20 mouse cellular contexts compared by ENCODE assay signal in the genomic region with DNA sequence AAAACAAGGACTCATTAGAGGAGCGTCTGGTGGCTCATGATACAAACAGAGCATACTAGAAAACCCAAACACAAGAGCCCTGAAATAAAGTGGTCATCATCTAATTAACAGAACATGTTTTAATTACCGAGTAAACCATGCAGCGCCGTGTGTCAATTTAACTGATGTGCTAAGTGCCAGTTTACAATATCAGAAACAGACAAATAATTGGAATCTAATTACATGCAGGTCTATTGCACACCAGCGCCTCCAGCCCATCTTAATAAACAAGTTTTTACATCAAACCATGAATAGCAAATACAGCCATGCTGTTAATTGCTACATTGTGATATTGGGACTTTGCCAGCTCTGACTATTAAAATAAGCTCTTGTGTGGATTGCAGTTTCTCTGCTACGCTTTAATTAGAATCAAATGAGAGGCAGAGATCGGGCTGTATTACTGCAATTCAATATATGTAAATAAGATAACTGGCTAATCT.
DNase-seq lines count a peak whose midpoint lies in the region; ATAC-seq lines count a peak whose summit lies in the region.
"Had no signal": no experiment of that assay in that cellular context is flagged by ENCODE, and none has a peak within 500 bp of the region (broad histone marks: within the 10 kb centered on the region; RNA-seq: fewer than 3 reads in every experiment).

No protein-coding gene starts in this region.

- DNase-seq in embryonic facial prominence, embryonic 14.5 days (ENCODE audit: low spot score), result peak; percentile 58
- DNase-seq in embryonic facial prominence, embryonic 10.5 days (ENCODE audit: low spot score), result no peak
- no peak for DNase-seq in neural tube, embryonic 10.5 days (ENCODE audit: extremely low spot score, low spot score)
- DNase-seq in midbrain, embryonic 14.5 days, result peak; percentile 84
- DNase-seq in telencephalon, adult 2 months (ENCODE audit: low read depth, low spot score), result peak; percentile 44
- no peak for DNase-seq in ovary, postnatal 14 days (ENCODE audit: low spot score)
- DNase-seq in right cerebral cortex, postnatal 4 days, result no peak
- DNase-seq: adrenal gland, postnatal 25 days; cerebellum, postnatal 25 days; gastrocnemius, postnatal 14 days; heart, postnatal 4 days; kidney, adult 11 months; kidney, postnatal 25 days; liver, embryonic 13.5 days; thymus, postnatal 4 days had no signal

- no peaks in the 10 kb centered on the region for H3K4me1 ChIP-seq in embryonic facial prominence, embryonic 14.5 days (ENCODE audit: control insufficient read depth, insufficient read depth, low read length)
- no peaks in the 10 kb centered on the region for H3K4me1 ChIP-seq in embryonic facial prominence, embryonic 10.5 days
- H3K4me1 ChIP-seq in neural tube, embryonic 13.5 days (replicated peaks), result peaks cover 29% of the 10 kb centered on the region
- peaks cover 16% of the 10 kb centered on the region for H3K4me1 ChIP-seq in midbrain, embryonic 14.5 days (ENCODE audit: control insufficient read depth, insufficient read depth, low read length)
- H3K4me1 ChIP-seq: heart, embryonic 13.5 days; liver, embryonic 13.5 days; neural tube, embryonic 12.5 days had no signal

- no peak overlapping the region for H3K27ac ChIP-seq in embryonic facial prominence, embryonic 14.5 days (replicated peaks; ENCODE audit: low read depth, low read length)
- H3K27ac ChIP-seq in embryonic facial prominence, embryonic 10.5 days (replicated peaks), result no peak overlapping the region
- no peak overlapping the region for H3K27ac ChIP-seq in neural tube, embryonic 13.5 days (replicated peaks)
- no peak overlapping the region for H3K27ac ChIP-seq in midbrain, embryonic 14.5 days (replicated peaks; ENCODE audit: low read depth, low read length)
- H3K27ac ChIP-seq: embryonic facial prominence, embryonic 13.5 days; heart, embryonic 13.5 days; limb, embryonic 10.5 days; liver, embryonic 13.5 days; neural tube, embryonic 12.5 days had no signal

- ATAC-seq in embryonic facial prominence, embryonic 14.5 days (ENCODE audit: low read depth), result no peak
- peak; percentile 94 for ATAC-seq in neural tube, embryonic 13.5 days (ENCODE audit: low read depth)
- peak; percentile 78 for ATAC-seq in midbrain, embryonic 14.5 days (ENCODE audit: low FRiP score, low TSS enrichment)

- 62% methylated on average over 7 of the region's 7 CpGs for WGBS in embryonic facial prominence, embryonic 14.5 days
- WGBS in embryonic facial prominence, embryonic 10.5 days, result 66% methylated on average over 7 of the region's 7 CpGs
- WGBS in neural tube, embryonic 13.5 days, result 39% methylated on average over 7 of the region's 7 CpGs
- WGBS in midbrain, embryonic 14.5 days, result 44% methylated on average over 7 of the region's 7 CpGs

- no peak overlapping the region for H3K4me3 ChIP-seq in embryonic facial prominence, embryonic 14.5 days (ENCODE audit: low read depth, low read length)
- H3K4me3 ChIP-seq in embryonic facial prominence, embryonic 10.5 days, result no peak overlapping the region
- no peak overlapping the region for H3K4me3 ChIP-seq in neural tube, embryonic 13.5 days
- no peak overlapping the region for H3K4me3 ChIP-seq in midbrain, embryonic 14.5 days (replicated peaks; ENCODE audit: low read depth, low read length)
- H3K4me3 ChIP-seq: embryonic facial prominence, embryonic 13.5 days; heart, embryonic 13.5 days; limb, embryonic 10.5 days; liver, embryonic 13.5 days; neural tube, embryonic 12.5 days had no signal

- H3K9me3 ChIP-seq in embryonic facial prominence, embryonic 14.5 days (ENCODE audit: control insufficient read depth, low read length), result no peaks in the 10 kb centered on the region
- no peaks in the 10 kb centered on the region for H3K9me3 ChIP-seq in embryonic facial prominence, embryonic 10.5 days
- no peaks in the 10 kb centered on the region for H3K9me3 ChIP-seq in neural tube, embryonic 13.5 days
- H3K9me3 ChIP-seq in midbrain, embryonic 14.5 days (ENCODE audit: control insufficient read depth, low read length), result no peaks in the 10 kb centered on the region
- H3K9me3 ChIP-seq: embryonic facial prominence, embryonic 13.5 days; heart, embryonic 13.5 days; limb, embryonic 10.5 days; liver, embryonic 13.5 days; neural tube, embryonic 12.5 days had no signal

- H3K9ac ChIP-seq in embryonic facial prominence, embryonic 14.5 days (ENCODE audit: low read depth, low read length), result no peak overlapping the region
- H3K9ac ChIP-seq in neural tube, embryonic 13.5 days, result no peak overlapping the region
- no peak overlapping the region for H3K9ac ChIP-seq in midbrain, embryonic 14.5 days (replicated peaks; ENCODE audit: low read length)
- H3K9ac ChIP-seq: embryonic facial prominence, embryonic 13.5 days; heart, embryonic 13.5 days; liver, embryonic 13.5 days; neural tube, embryonic 12.5 days had no signal

- H3K4me2 ChIP-seq in embryonic facial prominence, embryonic 14.5 days (ENCODE audit: low read depth, low read length), result no peak overlapping the region
- no peak overlapping the region for H3K4me2 ChIP-seq in neural tube, embryonic 13.5 days
- H3K4me2 ChIP-seq in midbrain, embryonic 14.5 days (ENCODE audit: low read length), result no peak overlapping the region
- H3K4me2 ChIP-seq: embryonic facial prominence, embryonic 13.5 days; heart, embryonic 13.5 days; liver, embryonic 13.5 days; neural tube, embryonic 12.5 days had no signal

- H3K36me3 ChIP-seq in embryonic facial prominence, embryonic 14.5 days (ENCODE audit: control insufficient read depth, insufficient read depth, low read length), result no peaks in the 10 kb centered on the region
- no peaks in the 10 kb centered on the region for H3K36me3 ChIP-seq in embryonic facial prominence, embryonic 10.5 days (replicated peaks)
- H3K36me3 ChIP-seq in neural tube, embryonic 13.5 days, result no peaks in the 10 kb centered on the region
- no peaks in the 10 kb centered on the region for H3K36me3 ChIP-seq in midbrain, embryonic 14.5 days (ENCODE audit: control insufficient read depth, insufficient read depth, low read length)
- H3K36me3 ChIP-seq: embryonic facial prominence, embryonic 13.5 days; heart, embryonic 13.5 days; limb, embryonic 10.5 days; liver, embryonic 13.5 days; neural tube, embryonic 12.5 days had no signal

- no peaks in the 10 kb centered on the region for H3K27me3 ChIP-seq in embryonic facial prominence, embryonic 14.5 days (replicated peaks; ENCODE audit: control insufficient read depth, insufficient read depth, low read length)
- no peaks in the 10 kb centered on the region for H3K27me3 ChIP-seq in embryonic facial prominence, embryonic 10.5 days (replicated peaks; ENCODE audit: low read depth, poor library complexity, severe bottlenecking)
- peaks cover 8% of the 10 kb centered on the region; the same call in 1 of the 2 replicates for H3K27me3 ChIP-seq in neural tube, embryonic 13.5 days
- H3K27me3 ChIP-seq in midbrain, embryonic 14.5 days (ENCODE audit: control insufficient read depth, insufficient read depth, low read length), result no peaks in the 10 kb centered on the region
- H3K27me3 ChIP-seq: heart, embryonic 13.5 days; liver, embryonic 13.5 days had no signal

Comparison
In these comparisons a context has a peak if more than half of its experiments do, and no peak if none do; other contexts are left out.
1. DNase-seq: peak in embryonic facial prominence, embryonic 14.5 days (single experiment), midbrain, embryonic 14.5 days (single experiment) and telencephalon, adult 2 months (single experiment); none in embryonic facial prominence, embryonic 10.5 days (single experiment), neural tube, embryonic 10.5 days (single experiment), ovary, postnatal 14 days (single experiment) and right cerebral cortex, postnatal 4 days (single experiment).